Mouse (Mus musculus): ENCODE measurements around the gene Clhc1.

Gene Clhc1

DNA sequence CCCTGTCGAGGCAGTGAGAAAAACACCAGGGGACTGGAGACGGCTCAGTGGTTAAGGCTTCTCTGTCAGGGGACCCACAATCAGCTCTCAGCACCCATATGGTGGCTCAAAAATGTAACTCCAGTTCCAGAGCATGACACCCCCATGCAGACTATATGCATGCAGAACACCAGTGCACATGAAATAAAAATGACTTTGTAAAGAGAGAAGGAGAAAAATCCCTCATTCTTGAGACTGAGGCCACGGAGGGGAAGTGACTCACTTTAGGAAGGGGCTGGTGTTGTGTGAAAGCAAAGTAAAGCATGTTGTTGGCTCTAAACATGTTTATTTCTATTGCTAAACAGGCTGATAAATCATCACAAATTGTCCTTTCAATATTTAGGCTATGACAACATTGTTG lies 13.2 kb downstream of the Clhc1 start:
- DNase-seq (ENCODE audit: low spot score in 2 of 2), result no peak

DNA sequence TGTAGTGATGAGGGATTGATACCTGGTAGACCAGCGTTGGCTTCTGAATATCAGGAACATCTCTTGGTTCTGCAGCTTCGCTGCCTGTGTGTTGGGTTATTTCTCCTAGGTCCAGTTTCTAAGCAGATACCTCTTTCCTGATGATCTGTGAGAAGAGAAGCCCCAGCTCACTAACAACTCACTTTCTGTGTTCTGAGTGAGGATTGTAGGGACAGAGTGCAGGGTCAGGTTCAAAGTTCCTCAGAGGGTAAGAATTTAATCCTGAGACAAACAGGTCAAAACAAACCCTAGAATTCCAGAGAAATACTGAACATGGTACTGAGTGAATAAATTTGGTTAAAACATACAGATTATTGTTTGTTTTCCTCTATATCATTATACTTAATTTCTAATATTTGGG lies 15.7 kb downstream of the Clhc1 start:
- no peak for DNase-seq (ENCODE audit: low spot score in 2 of 2)

- DNase-seq (ENCODE audit: low spot score in 2 of 2), result no peak
Measured at GRCm38 (mm10) chr11:29571536-29571935, 23.8 kb downstream of the Clhc1 start.

DNA sequence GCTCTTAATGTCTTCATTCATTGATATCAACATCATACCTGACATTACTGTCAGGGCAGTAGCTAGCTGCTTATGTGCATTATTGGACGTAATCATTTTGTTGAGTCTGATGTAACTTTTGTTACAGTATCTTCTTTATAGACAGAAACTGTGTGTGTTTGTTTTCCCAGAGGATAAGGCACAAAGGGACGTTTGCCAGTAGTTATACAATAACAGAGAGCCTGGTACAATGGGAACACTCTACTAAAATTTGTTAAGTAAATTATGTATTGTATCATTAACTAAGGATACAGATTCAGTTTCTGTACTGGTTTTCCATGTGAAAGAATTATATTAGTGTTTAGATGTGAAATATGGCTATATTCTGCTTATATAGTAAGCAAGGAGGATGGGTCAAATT lies 24.9 kb downstream of the Clhc1 start:
- DNase-seq (ENCODE audit: low spot score in 2 of 2), result no peak

DNA sequence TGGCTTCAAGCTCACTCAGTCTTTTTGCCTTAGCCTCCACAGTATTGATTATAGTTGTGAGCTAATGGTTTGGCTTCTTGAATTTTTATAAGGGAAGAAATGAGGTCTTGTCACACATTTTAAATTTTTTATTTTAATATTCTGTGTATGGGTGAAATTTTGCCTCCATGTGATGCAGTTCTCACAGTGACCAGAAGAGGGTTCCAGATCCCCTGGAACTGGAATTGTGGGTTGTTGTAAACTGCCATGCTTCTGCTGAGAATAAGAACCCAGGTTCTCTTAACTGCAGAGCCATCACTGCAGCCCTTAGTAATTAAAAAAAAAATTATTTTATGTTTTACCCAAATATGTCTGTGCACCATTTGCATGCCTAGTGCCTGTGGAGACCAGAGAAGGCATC lies 31.9 kb downstream of the Clhc1 start:
- no peak for DNase-seq (ENCODE audit: low spot score in 2 of 2)

DNA sequence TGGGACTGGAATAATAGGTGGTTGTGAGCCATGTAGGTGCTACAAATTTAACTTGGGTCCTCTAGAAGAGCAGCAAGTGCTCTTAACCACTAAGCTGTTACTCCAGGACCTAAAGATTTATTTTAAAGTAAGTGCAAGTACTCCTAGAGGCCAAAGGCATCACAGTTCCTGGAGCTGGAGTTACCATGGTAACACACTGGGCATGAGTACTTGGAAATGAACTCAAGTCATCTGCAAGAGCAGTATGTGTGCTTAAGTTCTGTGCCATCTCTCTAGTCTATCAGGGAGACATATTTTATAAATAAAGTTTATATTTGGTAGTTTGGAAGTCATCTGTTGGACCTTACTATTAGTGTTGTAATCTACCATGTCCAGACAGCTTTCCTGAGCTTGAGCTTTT lies 47.5 kb downstream of the Clhc1 start:
- no peak for DNase-seq (ENCODE audit: low spot score in 2 of 2)

GRCm38 (mm10) chr11:29597159-29597558 lies 49.4 kb downstream of the Clhc1 start:
- DNase-seq (ENCODE audit: low spot score in 2 of 2), result no peak

DNA sequence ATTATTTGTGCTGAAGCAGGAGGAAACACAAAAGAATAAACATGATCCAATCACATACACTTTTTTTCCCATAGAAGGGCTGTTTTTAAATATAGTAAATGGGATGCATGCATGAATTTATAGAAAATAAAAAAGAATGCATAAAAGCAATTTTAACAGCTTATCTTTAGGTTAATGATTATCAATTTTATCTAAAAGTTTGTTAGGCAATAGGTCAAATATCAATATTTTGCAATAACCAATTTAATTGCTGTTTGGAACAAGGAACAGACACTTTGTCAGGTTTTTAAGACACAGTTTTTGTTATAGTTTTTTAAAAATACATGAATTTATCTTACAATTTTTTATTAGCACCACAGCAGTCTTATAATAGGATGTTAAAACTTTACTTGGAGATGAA lies 51.2 kb downstream of the Clhc1 start:
- no peak for DNase-seq (ENCODE audit: low spot score in 2 of 2)

GRCm38 (mm10) chr11:29603581-29603980 lies 55.8 kb downstream of the Clhc1 start:
- DNase-seq (ENCODE audit: low spot score in 2 of 2), result no peak

DNA sequence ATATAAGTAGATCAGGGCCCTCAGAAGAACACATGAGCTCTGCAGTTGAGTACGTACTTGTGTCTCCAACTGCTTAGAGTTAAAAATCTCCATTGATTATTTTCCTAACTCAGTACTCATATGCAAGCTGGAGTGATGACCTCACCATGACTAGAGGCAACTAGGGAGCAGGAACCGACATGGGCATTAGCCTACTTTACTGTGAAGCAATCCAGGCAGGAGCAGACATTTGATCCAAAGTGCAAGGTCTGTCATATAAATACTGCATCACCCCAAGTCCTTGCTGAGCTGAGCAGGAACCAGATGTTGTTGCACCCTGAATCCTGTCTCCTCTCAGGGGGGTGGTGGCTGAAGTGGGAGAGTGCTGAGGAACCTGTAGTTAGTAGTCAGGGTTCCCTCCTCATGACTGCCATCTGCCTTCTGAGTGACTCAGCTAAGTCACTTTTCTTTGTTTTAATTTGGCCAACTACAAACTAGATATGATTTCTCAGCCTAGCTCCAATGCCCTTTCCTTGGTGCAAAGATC lies 59.8 kb downstream of the Clhc1 start:
- DNase-seq (ENCODE audit: low spot score in 2 of 2), result no peak

DNA sequence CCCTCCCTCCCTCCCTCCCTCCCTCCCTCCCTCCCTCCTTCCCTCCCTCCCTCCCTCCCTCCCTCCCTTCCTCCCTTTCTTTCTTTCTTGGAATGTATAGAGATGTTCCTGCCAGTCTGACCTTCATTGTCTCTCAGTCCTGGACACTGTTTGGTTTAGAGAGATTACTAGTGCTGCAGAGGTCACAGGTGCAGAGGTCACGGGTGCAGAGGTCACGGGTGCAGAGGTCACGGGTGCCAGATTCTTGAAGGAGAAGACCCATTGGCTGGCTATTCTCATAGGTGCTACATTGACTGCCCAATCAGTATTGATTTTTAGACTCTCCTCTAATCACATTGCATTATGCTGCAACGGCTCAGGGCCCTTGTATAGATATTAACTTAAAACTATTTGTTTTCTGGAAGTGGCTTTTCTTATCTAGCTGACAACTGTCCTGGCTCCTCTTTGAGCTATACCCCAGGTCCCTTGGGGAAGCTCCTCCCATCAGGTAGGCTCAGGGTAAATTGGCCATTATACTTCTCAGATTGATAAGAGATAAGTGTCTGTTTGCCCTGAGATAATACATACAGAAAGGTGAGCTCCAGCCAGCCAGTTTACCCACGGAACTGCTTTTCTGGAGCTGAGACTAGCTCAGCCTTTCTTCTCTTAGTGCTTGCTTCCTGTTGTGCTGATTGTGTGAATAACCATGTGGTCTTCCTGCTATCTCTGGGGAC lies 62.2 kb downstream of the Clhc1 start:
- no peak for DNase-seq (ENCODE audit: low spot score in 2 of 2)

GRCm38 (mm10) chr11:29612007-29612406 lies 64.3 kb downstream of the Clhc1 start:
- no peak for DNase-seq (ENCODE audit: low spot score in 2 of 2)

GRCm38 (mm10) chr11:29613185-29613735 lies 65.5 kb downstream of the Clhc1 start:
- DNase-seq (ENCODE audit: low spot score in 2 of 2), result no peak

GRCm38 (mm10) chr11:29614217-29614924 lies 66.6 kb downstream of the Clhc1 start:
- no peak for DNase-seq (ENCODE audit: low spot score in 2 of 2)

- DNase-seq (ENCODE audit: low spot score in 2 of 2), result no peak
Measured at GRCm38 (mm10) chr11:29622030-29622790, 74.5 kb downstream of the Clhc1 start.

- DNase-seq (ENCODE audit: low spot score in 2 of 2), result no peak
Measured at GRCm38 (mm10) chr11:29623327-29623726, 75.6 kb downstream of the Clhc1 start.

DNA sequence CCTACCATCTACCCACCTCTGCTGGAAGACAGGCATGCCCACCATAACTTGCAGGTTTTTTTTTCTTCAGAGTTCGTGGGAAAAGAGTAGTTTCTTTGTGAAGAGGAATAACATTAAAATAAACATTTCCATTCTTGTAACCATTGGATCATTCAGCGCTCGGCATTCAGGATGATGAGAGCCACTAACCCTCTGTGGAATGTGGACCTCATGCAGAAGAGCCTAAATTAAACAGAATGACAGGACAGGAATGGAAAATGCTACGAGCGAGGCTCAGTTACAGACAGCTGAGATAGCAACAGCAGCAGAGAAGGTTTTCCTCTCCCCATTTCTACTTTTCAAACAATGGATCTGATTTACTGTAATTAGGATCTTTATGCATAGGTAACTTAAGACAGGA lies 78.8 kb downstream of the Clhc1 start:
- DNase-seq (ENCODE audit: low spot score in 2 of 2), result no peak

DNA sequence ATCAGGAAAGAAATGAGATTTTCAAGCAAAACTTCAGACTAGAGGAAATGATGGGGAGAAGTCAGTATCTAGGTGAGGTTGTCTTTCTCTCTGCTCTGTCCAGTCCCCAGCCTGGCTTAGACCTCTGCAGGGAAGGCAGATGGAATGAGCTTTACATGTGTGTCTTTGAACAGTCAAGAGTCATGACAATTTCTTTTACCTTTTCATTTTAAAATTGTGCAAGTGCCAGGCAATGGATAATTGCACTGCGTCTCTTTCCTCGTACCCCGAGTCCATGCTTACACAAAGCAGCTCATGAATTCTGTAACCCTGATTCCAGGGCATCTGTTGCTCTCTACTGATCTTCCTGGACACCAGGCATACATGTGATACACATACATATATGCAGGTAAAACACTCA lies 80.0 kb downstream of the Clhc1 start:
- no peak for DNase-seq (ENCODE audit: low spot score in 2 of 2)
